Comparison of ENCODE assay signal across 10 mouse cellular contexts in genomic region chr13:95583237-95584189, GRCm38 (mm10). TPM values are rescaled to one million over a fixed set of nuclear protein-coding genes. Genes with fewer than 3 reads are reported as not detected.
DNase-seq lines count a peak whose midpoint lies in the region; ATAC-seq lines count a peak whose summit lies in the region.
"Had no signal": no experiment of that assay in that cellular context is flagged by ENCODE, and none has a peak within 500 bp of the region (broad histone marks: within the 10 kb centered on the region; RNA-seq: fewer than 3 reads in every experiment).

No protein-coding gene starts in this region.

- 55% methylated on average over 19 of the region's 19 CpGs for WGBS in heart, embryonic 11.5 days (ENCODE audit: insufficient replicate concordance)

- no peaks in the 10 kb centered on the region for H3K36me3 ChIP-seq in heart, embryonic 11.5 days (ENCODE audit: control insufficient read depth, insufficient read depth, low read length)
- H3K36me3 ChIP-seq: liver, embryonic 15.5 days had no signal

- H3K4me2 ChIP-seq in heart, embryonic 11.5 days = peak overlapping the region; percentile 24
- H3K4me2 ChIP-seq: liver, embryonic 15.5 days had no signal

- H3K4me3 ChIP-seq in heart, embryonic 11.5 days (ENCODE audit: low read depth, low read length) = no peak overlapping the region
- H3K4me3 ChIP-seq: liver, embryonic 15.5 days had no signal

- no peak overlapping the region for H3K9ac ChIP-seq in heart, embryonic 11.5 days (ENCODE audit: low read depth, low read length)
- H3K9ac ChIP-seq: liver, embryonic 15.5 days had no signal

- ATAC-seq in heart, embryonic 11.5 days (replicated peaks; ENCODE audit: insufficient number of reproducible peaks, low FRiP score, low TSS enrichment) = no peak

- peaks cover 4% of the 10 kb centered on the region for H3K4me1 ChIP-seq in heart, embryonic 11.5 days (ENCODE audit: control insufficient read depth, insufficient read depth, low read length)
- H3K4me1 ChIP-seq: liver, embryonic 15.5 days had no signal

- no peaks in the 10 kb centered on the region for H3K27me3 ChIP-seq in heart, embryonic 11.5 days (ENCODE audit: control insufficient read depth, insufficient read depth, low read length)

- H3K27ac ChIP-seq in heart, embryonic 11.5 days (ENCODE audit: low read depth, low read length) = no peak overlapping the region
- H3K27ac ChIP-seq: liver, embryonic 15.5 days had no signal

- no peaks in the 10 kb centered on the region for H3K9me3 ChIP-seq in heart, embryonic 11.5 days (replicated peaks; ENCODE audit: control insufficient read depth, low read length)
- H3K9me3 ChIP-seq: liver, embryonic 15.5 days had no signal

- DNase-seq in adrenal gland, postnatal 14 days = peak; percentile 53
- no peak for DNase-seq in adrenal gland, adult 18-20 months (ENCODE audit: low spot score in 2 of 2)
- no peak for DNase-seq in heart, adult 18-20 months
- DNase-seq in right cerebral cortex, postnatal 14 days = peak; percentile 39
- no peak for DNase-seq in right cerebral cortex, postnatal 36 days (ENCODE audit: low spot score in 2 of 2)
- DNase-seq in testis, postnatal 10 days (ENCODE audit: low spot score) = peak; percentile 41
- no peak for DNase-seq in kidney, postnatal 4 days

RNA-seq across cellular contexts. Expression of gene F2r, which starts 34.8 kb away (rescaled TPM):
- 93.1 and 98.8 TPM in 2 replicates for total RNA-seq in adrenal gland, postnatal 14 days (2021)
- 100 to 1,000 TPM in 1 of 2 experiments, 10 to 100 TPM in 1; 91.0 to 163 TPM for total RNA-seq in adrenal gland, adult 18-20 months (2021)
- polyA plus RNA-seq in heart, embryonic 11.5 days (2014; fragmentation: Nextera tagmentation; extraction: Ambion mirVana) = 171 and 195 TPM in 2 replicates
- total RNA-seq in heart, adult 18-20 months (2021) = 10 to 100 TPM; 20.6 to 22.6 TPM

RNA-seq across cellular contexts. Expression of gene F2rl1, which starts 58.5 kb away (rescaled TPM):
- 0.22 and 1.2 TPM in 2 replicates for total RNA-seq in adrenal gland, postnatal 14 days (2021)
- total RNA-seq in adrenal gland, adult 18-20 months (2021) = under 1 TPM; 0.10 to 0.45 TPM
- 0.20 TPM in 1 of 2 replicates, not detected in the other for polyA plus RNA-seq in heart, embryonic 11.5 days (2014; fragmentation: Nextera tagmentation; extraction: Ambion mirVana)
- under 1 TPM; 0.67 to 0.84 TPM for total RNA-seq in heart, adult 18-20 months (2021)
- total RNA-seq: MEL had no signal

Comparison
In these comparisons a context has a peak if more than half of its experiments do, and no peak if none do; other contexts are left out.
1. DNase-seq: peak in adrenal gland, postnatal 14 days (single experiment), right cerebral cortex, postnatal 14 days (single experiment) and testis, postnatal 10 days (single experiment); none in adrenal gland, adult 18-20 months (0 of 2), heart, adult 18-20 months (0 of 2), right cerebral cortex, postnatal 36 days (0 of 2) and kidney, postnatal 4 days (0 of 2).